Mouse (Mus musculus): ENCODE measurements around the gene Omp.

DNA sequence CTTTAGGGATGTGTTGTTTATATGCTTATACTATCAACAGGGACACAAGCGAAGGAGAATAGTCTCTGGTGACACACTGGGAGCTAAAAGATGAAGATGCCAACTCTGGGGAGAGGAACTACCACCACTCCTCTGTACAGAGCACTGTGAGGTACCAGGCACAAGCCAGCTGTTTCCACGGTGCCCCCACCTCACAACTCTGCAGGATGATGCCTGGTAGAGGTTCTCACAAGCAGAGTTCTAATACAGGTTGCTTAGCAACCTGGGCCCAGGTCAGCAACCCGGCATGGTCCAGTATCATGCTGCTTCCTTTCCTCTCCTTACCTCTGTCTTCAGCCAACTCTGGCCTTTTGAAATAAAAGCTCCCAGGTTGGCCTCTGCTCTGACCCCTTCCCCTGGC lies 7.7 kb downstream of the Omp start:
- no peak for TF ChIP-seq POLR2A (IDR thresholded peaks at IDR 0.05; ENCODE audit: insufficient read depth, low read depth, low read length)
- no peak for TF ChIP-seq CTCF (IDR thresholded peaks at IDR 0.05; ENCODE audit: insufficient read depth, low read depth, low read length)

Measured in olfactory bulb, adult 2 months (tissue).